Mouse (Mus musculus): ENCODE results near the gene Keap1.
"Not testable (repeated sequence)": the region's sequence is repeated elsewhere in the genome, so short reads cannot be mapped to it uniquely, and the experiment has no call there.

The Keap1 gene

GRCm38 (mm10) chr9:21227342-21227741 is 11.8 kb downstream of the Keap1 start:
- DNase-seq = peak; percentile 39 to 58

GRCm38 (mm10) chr9:21225415-21225758 is 13.8 kb downstream of the Keap1 start:
- no peak for DNase-seq

GRCm38 (mm10) chr9:21224576-21225414 is 14.4 kb downstream of the Keap1 start:
- peak; percentile 47 to 64 for DNase-seq

DNA sequence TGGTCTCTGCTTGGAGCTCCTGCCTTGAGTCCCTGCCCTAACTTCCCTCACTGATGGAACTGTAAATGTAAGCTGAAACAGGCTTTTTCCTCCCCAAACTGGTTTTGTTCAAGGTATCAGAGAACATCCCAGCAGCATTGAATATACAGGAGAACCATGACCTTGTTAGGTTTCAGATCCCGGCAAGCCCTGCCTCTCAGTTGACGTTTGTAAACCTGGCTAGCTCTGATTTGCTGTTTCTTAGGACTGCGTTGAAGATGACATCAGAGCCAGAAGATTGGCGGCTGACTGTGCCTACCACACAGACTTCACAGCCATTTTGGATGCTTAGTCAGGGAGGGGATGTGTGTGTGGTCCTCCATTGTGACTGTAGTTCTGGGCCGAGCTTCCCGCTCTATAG is 15.3 kb downstream of the Keap1 start:
- DNase-seq = no peak

DNA sequence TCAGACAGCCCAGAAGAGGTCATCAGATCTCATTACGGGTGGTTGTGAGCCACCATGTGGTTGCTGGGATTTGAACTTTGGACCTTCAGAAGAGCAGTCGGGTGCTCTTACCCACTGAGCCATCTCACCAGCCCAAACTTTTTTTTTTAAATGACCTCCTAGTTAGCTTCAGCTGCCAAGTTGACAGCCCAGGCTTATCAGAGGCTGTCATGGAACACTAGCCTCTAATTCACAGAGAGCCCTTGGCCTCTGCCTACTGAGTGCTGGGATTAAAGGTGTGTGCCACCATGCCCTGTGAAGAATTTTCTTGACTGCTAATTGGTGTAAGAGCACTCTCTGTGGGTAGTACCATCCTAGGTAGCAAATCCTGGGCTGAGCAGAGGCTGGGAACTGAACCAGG is 15.7 kb downstream of the Keap1 start:
- not testable (repeated sequence) for DNase-seq

- DNase-seq = peak in 1 of 2 experiments; percentile 43
These were observed 17.7 kb downstream of the Keap1 start for GRCm38 (mm10) chr9:21221383-21221929.

DNA sequence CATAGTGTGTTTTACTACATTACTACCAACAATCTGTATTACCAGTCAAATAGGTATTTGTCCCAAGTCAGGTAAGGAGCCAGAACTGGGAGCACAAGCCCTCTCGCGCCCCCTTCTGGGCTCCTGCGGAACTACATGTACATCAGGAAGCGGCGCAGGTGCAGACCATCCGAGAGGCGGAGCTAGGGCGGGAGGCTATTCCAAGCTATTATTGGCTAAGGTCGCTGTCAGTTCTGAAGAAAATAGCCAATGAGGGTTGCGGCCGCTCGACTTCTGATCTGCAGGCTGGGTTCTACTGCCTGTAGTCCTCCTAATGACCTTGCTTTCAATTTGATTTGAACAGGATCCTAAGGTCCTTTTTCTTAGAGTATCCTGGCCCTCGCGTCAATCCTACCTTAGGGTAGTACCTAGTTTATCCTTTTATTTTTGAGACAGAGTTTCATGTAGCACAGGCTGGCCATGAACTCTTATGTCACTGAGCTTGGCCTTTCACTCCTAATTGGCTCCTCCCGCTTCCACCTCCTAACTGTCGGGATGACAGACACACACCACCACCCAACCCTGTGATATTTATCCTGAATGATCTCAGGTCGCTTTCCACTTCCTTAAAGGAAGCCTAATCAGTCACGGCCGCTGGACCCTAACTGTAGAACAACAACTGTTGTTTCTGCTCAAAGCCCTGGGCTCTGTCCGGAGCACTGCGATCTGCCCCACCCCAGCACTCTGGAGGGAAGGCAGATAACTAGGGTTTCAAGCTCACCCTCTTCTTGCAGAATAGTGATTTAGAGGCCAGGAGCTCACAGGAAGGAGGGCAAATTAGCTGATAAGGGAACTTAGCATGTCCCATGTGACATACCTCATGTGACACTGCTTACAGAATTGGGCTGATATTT is 18.4 kb downstream of the Keap1 start:
- DNase-seq = peak; percentile 92 to 95

GRCm38 (mm10) chr9:21219820-21220219 is 19.3 kb downstream of the Keap1 start:
- peak; percentile 47 to 58 for DNase-seq

GRCm38 (mm10) chr9:21216050-21216841 is 22.9 kb downstream of the Keap1 start:
- DNase-seq = peak; percentile 47 to 58

DNA sequence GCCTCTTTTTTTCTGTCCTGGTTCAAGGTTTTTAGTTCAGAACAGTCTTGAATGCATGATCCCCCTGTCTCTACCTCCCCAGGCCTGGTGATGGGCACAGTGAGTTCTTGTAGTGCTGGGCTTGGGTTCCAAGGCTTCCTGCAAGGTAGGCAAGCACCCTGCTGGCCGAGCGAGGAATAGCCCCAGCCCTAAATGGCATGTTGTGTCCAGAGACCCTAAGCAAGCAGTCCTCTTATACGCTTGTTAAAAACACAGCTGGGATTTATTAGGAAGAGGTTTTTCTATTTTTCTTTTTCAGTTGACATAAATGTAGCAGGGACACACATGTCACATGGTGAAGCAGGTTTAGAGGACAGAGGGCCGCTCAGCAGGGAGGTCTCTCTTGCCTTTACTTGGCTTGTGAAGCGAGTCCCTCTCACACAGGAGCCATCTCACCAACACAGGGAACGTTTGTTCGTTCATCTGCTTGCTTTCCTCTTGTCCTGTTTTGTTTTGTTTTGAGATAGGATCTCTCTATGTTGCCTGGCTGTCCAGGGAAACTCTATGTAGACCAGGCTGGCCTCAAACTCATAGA is 25.5 kb downstream of the Keap1 start:
- peak; percentile 51 to 56 for DNase-seq

GRCm38 (mm10) chr9:21211624-21212023 is 27.5 kb downstream of the Keap1 start:
- no peak for DNase-seq

- no peak for DNase-seq
These were observed 28.3 kb downstream of the Keap1 start for GRCm38 (mm10) chr9:21210821-21211220.

GRCm38 (mm10) chr9:21208626-21209025 is 30.5 kb downstream of the Keap1 start:
- DNase-seq = no peak

DNA sequence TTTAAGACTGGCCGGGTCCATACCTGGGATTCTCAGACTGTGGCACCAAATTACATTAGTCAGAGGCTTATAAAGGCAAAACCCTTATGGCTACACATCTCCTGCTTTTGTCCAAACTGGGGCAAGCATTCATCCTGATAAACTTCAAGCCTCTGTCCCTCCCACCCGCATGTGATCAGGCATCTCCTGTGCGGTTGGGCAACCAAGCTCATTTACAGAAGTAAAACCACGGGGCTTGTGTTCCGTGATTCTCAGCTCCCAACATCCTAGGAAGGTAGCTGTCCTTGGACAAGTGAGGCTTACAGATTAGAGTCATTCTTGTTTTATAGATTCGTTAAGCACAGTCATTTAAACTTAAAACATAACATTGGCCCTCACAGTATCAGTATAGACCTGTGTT is 32.3 kb downstream of the Keap1 start:
- DNase-seq = no peak

DNA sequence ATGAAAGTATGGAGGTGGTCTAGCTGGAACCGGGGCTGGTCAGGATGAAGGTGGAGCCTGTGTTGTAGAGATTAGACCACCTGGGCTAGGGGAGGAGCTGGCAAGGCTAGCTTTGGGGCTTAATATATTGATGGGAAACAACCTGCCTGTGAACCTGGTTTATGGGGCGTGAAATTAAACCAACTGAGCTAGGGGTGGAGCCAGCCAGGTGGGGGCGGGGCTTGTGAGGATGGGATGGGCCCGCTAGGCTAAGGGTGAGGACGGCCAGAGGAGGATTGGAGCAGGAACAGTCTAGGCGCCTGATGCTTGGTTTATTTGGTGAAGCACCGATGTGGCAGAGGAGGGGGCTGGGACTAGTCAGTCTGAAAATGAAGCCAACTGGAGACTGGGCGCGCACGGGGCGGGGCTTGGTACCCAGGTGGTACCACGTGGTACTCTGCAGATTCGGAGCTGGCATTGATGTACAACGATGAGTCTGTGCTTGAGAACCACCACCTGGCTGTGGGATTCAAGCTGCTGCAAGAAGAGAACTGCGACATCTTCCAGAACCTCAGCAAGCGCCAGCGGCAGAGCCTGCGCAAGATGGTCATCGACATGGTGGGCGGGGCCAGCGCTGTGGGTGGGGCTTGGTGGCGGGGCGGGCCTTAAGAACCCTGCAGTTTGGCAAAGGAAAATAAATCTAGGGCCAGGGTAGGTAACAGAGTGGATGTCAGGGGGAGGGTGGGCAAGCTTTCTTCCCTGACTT is 34.5 kb downstream of the Keap1 start:
- DNase-seq = peak; percentile 85 to 90

DNA sequence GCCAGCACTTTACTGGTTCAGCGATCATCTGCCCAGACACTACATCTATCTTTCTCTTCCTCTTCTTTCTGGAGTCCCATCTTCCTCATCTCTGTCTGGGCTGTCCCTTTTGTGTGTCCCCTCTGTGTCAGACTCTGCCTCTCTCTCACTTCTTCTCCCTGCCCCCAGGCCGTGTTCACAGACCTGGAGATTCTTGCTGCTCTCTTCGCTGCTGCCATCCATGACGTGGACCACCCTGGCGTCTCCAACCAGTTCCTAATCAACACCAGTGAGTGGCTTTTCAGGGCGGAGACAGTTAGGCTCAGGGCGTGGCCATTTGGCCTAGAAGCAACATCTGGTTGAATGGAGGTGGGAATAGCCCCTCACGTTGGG is 35.0 kb downstream of the Keap1 start:
- no peak for DNase-seq

DNA sequence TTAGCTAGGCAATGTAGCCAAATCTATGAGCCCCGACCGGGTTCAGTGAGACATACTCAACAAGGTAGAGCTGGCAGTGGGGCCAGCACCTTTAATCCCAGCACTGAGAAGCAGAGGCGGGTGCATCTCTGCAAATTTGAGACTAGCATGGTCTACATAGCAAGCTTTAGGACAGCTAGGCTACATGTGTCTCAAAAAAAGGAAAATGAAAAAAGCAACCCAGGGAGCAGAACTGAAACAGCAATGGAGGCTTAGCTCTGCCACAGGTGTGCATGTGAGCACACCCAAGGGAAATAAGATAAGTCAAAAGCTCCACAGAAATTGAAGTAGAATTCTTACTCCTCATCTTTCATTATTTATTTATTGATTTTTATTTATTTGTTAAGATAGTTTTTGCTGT is 40.2 kb downstream of the Keap1 start:
- no peak for DNase-seq

DNA sequence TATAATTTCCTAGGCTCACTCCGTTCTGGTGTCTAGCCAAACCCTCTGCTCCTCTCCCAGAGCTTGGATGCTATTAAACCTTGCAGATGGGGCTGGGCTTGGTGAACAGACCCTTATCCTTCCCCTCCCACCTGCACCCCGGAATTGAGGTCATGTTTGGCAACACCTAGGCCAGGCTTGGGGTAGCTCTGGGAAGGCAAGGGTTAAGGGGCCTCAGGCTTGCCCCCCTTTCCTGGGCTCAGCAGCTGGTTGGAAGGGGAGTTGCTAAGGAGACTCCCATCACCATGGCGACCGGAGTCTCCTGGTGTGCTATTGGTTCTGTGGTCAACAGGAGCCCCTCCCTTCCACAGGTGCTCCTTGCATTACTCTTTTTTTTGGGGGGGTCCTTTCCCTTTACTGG is 41.2 kb downstream of the Keap1 start:
- DNase-seq = peak; percentile 56 to 67

DNA sequence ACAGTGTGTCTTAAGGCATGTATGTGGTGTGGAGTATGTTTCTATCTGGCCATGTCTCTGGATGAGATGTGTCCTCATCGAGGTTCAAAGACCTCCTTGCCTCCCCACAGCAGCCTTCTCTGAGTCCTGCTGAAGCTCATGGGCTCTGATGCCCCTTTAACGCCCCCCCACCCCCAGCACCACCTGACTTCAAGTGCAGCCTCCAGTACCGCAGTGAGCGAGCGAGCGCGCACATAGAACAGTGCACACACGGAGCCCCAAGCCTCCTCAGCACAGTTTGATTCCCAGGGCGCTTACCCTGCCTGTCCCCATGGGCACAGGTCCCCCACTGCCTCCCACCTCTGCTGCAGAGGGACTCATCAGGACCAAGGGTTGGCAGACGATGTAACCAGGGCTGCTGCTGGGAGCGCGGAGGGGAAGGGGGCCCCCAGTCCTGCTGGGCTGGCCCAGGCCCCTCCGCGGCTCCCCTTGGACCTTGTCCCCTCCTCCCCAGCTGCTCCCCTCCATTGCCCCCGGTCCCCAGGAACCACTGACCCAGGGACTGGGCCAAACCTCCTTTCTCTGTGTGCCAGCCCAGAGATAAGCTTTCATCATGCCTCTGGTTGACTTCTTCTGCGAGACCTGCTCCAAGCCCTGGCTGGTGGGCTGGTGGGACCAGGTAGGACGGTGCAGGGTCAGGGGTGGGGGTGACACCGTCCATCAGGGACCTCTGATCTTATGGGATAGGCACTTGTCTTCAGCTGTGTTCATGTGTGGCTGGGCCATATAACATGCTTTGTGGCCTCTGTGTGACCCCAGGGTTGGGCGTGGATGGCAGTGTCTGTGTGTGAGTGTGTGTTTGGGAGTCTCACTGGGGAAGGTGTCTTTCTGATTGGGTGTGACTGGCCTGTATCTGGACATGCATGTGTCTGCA is 42.4 kb downstream of the Keap1 start:
- peak; percentile 39 to 62 for DNase-seq

- DNase-seq = not testable (repeated sequence)
These were observed 43.2 kb downstream of the Keap1 start for GRCm38 (mm10) chr9:21195736-21196505.

Data from kidney, postnatal 4 days (tissue).